Mouse (Mus musculus) right cerebral cortex, adult 2 months (tissue): ENCODE measurements around the gene Cnpy3.
A peak's percentile ranks its signal among the peaks of the same experiment; 100 is the strongest.

Experiments used
- DNase-seq, 2 experiments: peaks; one replicate each; pipeline ENCODE4 v3.0.0; 2021 to 2022; ENCODE audit warnings: low spot score in 2 of 2

Gene Cnpy3

GRCm38 (mm10) chr17:46714756-46715481 lies 37.1 kb downstream of the Cnpy3 start:
- DNase-seq = no peak

- DNase-seq = no peak
Measured at GRCm38 (mm10) chr17:46713849-46714248, 38.2 kb downstream of the Cnpy3 start.

GRCm38 (mm10) chr17:46712442-46712841 lies 39.6 kb downstream of the Cnpy3 start:
- DNase-seq = no peak

GRCm38 (mm10) chr17:46711612-46712271 lies 40.3 kb downstream of the Cnpy3 start:
- DNase-seq = peak; percentile 17 to 28

- peak; percentile 92 to 93 for DNase-seq
Measured at GRCm38 (mm10) chr17:46710959-46711597, 40.9 kb downstream of the Cnpy3 start, which contains the start of gene Pex6. TSS of gene Pex6 (plus strand) at chr17:46711463.

- DNase-seq = no peak
Measured at GRCm38 (mm10) chr17:46706375-46707089, 45.5 kb downstream of the Cnpy3 start.

GRCm38 (mm10) chr17:46704887-46705835 lies 46.9 kb downstream of the Cnpy3 start, which contains the start of gene Ppp2r5d:
TSS of gene Ppp2r5d (minus strand) at chr17:46705111.
- peak; percentile 95 to 98 for DNase-seq

GRCm38 (mm10) chr17:46703971-46704886 lies 47.8 kb downstream of the Cnpy3 start:
- DNase-seq = no peak

- DNase-seq = no peak
Measured at GRCm38 (mm10) chr17:46702506-46702905, 49.5 kb downstream of the Cnpy3 start.

GRCm38 (mm10) chr17:46702100-46702499 lies 49.9 kb downstream of the Cnpy3 start:
- peak in 1 of 2 experiments; percentile 36 for DNase-seq

GRCm38 (mm10) chr17:46701489-46701888 lies 50.5 kb downstream of the Cnpy3 start:
- no peak for DNase-seq

- no peak for DNase-seq
Measured at GRCm38 (mm10) chr17:46699912-46700311, 52.1 kb downstream of the Cnpy3 start.

GRCm38 (mm10) chr17:46699245-46699644 lies 52.8 kb downstream of the Cnpy3 start:
- DNase-seq = no peak

GRCm38 (mm10) chr17:46698515-46698914 lies 53.5 kb downstream of the Cnpy3 start:
- DNase-seq = no peak

- DNase-seq = no peak
Measured at GRCm38 (mm10) chr17:46694517-46695063, 57.4 kb downstream of the Cnpy3 start.

- no peak for DNase-seq
Measured at GRCm38 (mm10) chr17:46691390-46691789, 60.6 kb downstream of the Cnpy3 start.

GRCm38 (mm10) chr17:46690665-46691064 lies 61.3 kb downstream of the Cnpy3 start:
- DNase-seq = no peak

GRCm38 (mm10) chr17:46685913-46686312 lies 66.1 kb downstream of the Cnpy3 start:
- DNase-seq = no peak
